Mouse (Mus musculus) ES-E14 (cell line): ENCODE measurements around the gene Rtn4rl1. TPM values are rescaled to one million over a fixed set of nuclear protein-coding genes. Genes with fewer than 3 reads are reported as not detected.

Experiments used
- DNase-seq: peaks from one replicate; pipeline ENCODE4 v3.0.0-alpha.2; 2013; ENCODE audit warnings: low read depth, low spot score
- H3K27ac ChIP-seq: 2 replicates; pipeline ENCODE4 v1.5.1; 2012; ENCODE audit warnings: low read depth, mild to moderate bottlenecking, low read length, moderate library complexity, mixed read lengths; ENCODE audit not compliant: poor library complexity, insufficient read depth, severe bottlenecking
- H3K36me3 ChIP-seq: 2 replicates; pipeline ENCODE4 v1.6.1; 2012; ENCODE audit warnings: mild to moderate bottlenecking, low read length, moderate library complexity, mixed read lengths; ENCODE audit not compliant: control insufficient read depth, poor library complexity, insufficient read depth, severe bottlenecking
- H3K4me1 ChIP-seq, 2 experiments: fragments of 150-350 bp in 1 of 2; sonication (generic) in 1 of 2; 2 replicates each; pipeline ENCODE4 v1.6.1; 2012; ENCODE audit warnings: low read length in 2 of 2, mild to moderate bottlenecking in 1 of 2, mixed read lengths in 1 of 2; ENCODE audit not compliant: control insufficient read depth in 2 of 2, insufficient read depth in 2 of 2, poor library complexity in 1 of 2
- H3K4me3 ChIP-seq, 2 experiments: fragments of 150-350 bp in 1 of 2; sonication (generic) in 1 of 2; 2 replicates each; pipeline ENCODE4 v1.5.1; 2012; ENCODE audit warnings: low read length in 2 of 2, low read depth in 1 of 2, mild to moderate bottlenecking in 1 of 2, mixed read lengths in 1 of 2; ENCODE audit not compliant: insufficient read depth in 1 of 2, poor library complexity in 1 of 2, severe bottlenecking in 1 of 2
- H3K9ac ChIP-seq: 2 replicates; pipeline ENCODE4 v1.6.1; 2012; ENCODE audit warnings: low read depth, mild to moderate bottlenecking, low read length, mixed read lengths; ENCODE audit not compliant: poor library complexity, insufficient read depth, severe bottlenecking
- H3K9me3 ChIP-seq: fragments of 150-350 bp; sonication (generic); 2 replicates; pipeline ENCODE4 v1.6.1; 2012; ENCODE audit warnings: low read depth, mild to moderate bottlenecking, low read length; ENCODE audit not compliant: control insufficient read depth, insufficient read depth
- CHD2 ChIP-seq: IDR thresholded peaks from 2 replicates; pipeline ENCODE4 v1.6.1; 2014; ENCODE audit warnings: mild to moderate bottlenecking, low read depth, low read length, inconsistent platforms
- HCFC1 ChIP-seq: IDR thresholded peaks from 2 replicates; pipeline ENCODE4 v1.6.1; 2012; ENCODE audit warnings: low read length, inconsistent platforms, borderline replicate concordance; ENCODE audit not compliant: insufficient read depth
- MAFK ChIP-seq: IDR thresholded peaks from 2 replicates; pipeline ENCODE4 v1.6.1; 2014; ENCODE audit warnings: mild to moderate bottlenecking, low read depth, low read length, inconsistent platforms; ENCODE audit not compliant: insufficient read depth
- ZC3H11A ChIP-seq: IDR thresholded peaks from 2 replicates; pipeline ENCODE4 v1.6.1; 2012; ENCODE audit warnings: low read depth, mild to moderate bottlenecking, inconsistent platforms, low read length, borderline replicate concordance
- ZNF384 ChIP-seq: IDR thresholded peaks from 2 replicates; pipeline ENCODE4 v1.6.1; 2012; ENCODE audit warnings: low read depth, low read length, inconsistent platforms
- in situ Hi-C, 2 experiments: fragments of 600-800 bp; cut with MboI; formaldehyde crosslinking; loops; one replicate each; pipeline ENCODE4 v1.15.1; 2025; ENCODE audit warnings: low sequenced_read_pairs in 2 of 2, inconsistent platforms in 1 of 2; ENCODE audit not compliant: unreplicated experiment in 2 of 2
- total RNA-seq: library from RNA; depleted of rRNA; stranded (reverse); fragments of 300-350 nt; gene quantifications from 2 replicates; pipeline ENCODE4 v1.2.3, GENCODE M21; 2012

Rtn4rl1 gene
- total RNA-seq, 1 experiment = 1.0 TPM

GRCm38 (mm10) chr11:75229289-75229688 is 35.7 kb downstream of the Rtn4rl1 start:
- Histone ChIP-seq H3K9me3 (no peaks in the 10 kb centered on the region), H3K27ac (no peak overlapping the region), H3K36me3 (no peaks in the 10 kb centered on the region), H3K9ac (no peak overlapping the region), H3K4me3 (no peak overlapping the region), H3K4me1 (peaks cover 0 to 5% of the 10 kb centered on the region in 2 experiments; a peak in 1 of 4 replicates)
- no peak for DNase-seq
- no peak for TF ChIP-seq CHD2
- TF ChIP-seq MAFK = no peak
- no peak for TF ChIP-seq ZC3H11A
- TF ChIP-seq HCFC1 = no peak
- no peak for TF ChIP-seq ZNF384
- in situ Hi-C loops = no loop called here

- TF ChIP-seq ZC3H11A (no peak), MAFK (no peak), ZNF384 (no peak), CHD2 (no peak), HCFC1 (no peak)
- Histone ChIP-seq H3K9me3 (no peaks in the 10 kb centered on the region), H3K27ac (no peak overlapping the region), H3K36me3 (no peaks in the 10 kb centered on the region), H3K4me3 (no peak overlapping the region), H3K9ac (no peak overlapping the region), H3K4me1 (peaks cover 0 to 4% of the 10 kb centered on the region in 2 experiments; a peak in 1 of 4 replicates)
- no peak for DNase-seq
- in situ Hi-C loops = no loop called here
Observed at GRCm38 (mm10) chr11:75230272-75230760, 36.7 kb downstream of the Rtn4rl1 start.

GRCm38 (mm10) chr11:75231756-75232155 is 38.2 kb downstream of the Rtn4rl1 start:
- TF ChIP-seq ZC3H11A (peak; percentile 3; the same call in 1 of the 2 replicates), MAFK (no peak), ZNF384 (no peak), CHD2 (0 out of 2 replicates have a peak, but pooled peaks have one; percentile 29), HCFC1 (no peak)
- no peak overlapping the region for H3K4me3 ChIP-seq
- H3K27ac ChIP-seq = no peak overlapping the region

DNA sequence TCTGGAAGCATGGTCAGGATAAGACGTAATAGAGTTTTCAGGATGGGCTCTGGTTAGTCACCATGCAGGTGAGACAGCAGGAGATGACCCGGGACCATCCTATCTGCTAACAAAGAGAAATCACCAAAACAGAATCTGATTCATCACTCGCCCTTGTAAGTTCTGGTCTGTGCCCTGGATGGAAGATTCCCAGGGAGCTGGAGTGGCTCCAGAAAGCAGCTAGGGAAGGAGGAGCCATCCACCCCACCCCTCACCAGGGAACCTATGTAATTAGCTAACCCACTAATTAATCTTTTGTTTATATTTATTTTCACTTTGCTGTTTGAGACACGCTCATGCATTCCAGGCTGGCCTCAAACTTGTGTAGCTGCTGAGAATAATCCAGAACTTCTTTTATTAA is 38.9 kb downstream of the Rtn4rl1 start:
- no peak overlapping the region for H3K9ac ChIP-seq
- no peaks in the 10 kb centered on the region for H3K9me3 ChIP-seq
- H3K27ac ChIP-seq = no peak overlapping the region
- in situ Hi-C loops = no loop called here
- TF ChIP-seq MAFK (no peak), CHD2 (no peak), HCFC1 (no peak), ZNF384 (no peak), ZC3H11A (no peak)
- peaks cover 0 to 2% of the 10 kb centered on the region in 2 experiments; a peak in 1 of 4 replicates for H3K4me1 ChIP-seq
- no peak for DNase-seq
- no peaks in the 10 kb centered on the region for H3K36me3 ChIP-seq
- H3K4me3 ChIP-seq = no peak overlapping the region

More at GRCm38 (mm10) chr11:75231756-75232155, 38.2 kb downstream of the Rtn4rl1 start:
- Histone ChIP-seq H3K9me3 (no peaks in the 10 kb centered on the region), H3K4me1 (peaks cover 0 to 2% of the 10 kb centered on the region in 2 experiments; a peak in 1 of 4 replicates), H3K36me3 (no peaks in the 10 kb centered on the region), H3K9ac (no peak overlapping the region)
- DNase-seq = peak; percentile 89
- in situ Hi-C loops = no loop called here

GRCm38 (mm10) chr11:75234745-75235144 is 41.2 kb downstream of the Rtn4rl1 start:
- Histone ChIP-seq H3K4me1 (peaks cover 0 to 2% of the 10 kb centered on the region in 2 experiments; a peak in 1 of 4 replicates), H3K9ac (no peak overlapping the region), H3K9me3 (no peaks in the 10 kb centered on the region), H3K4me3 (peak overlapping the region; percentile 2 to 3; a peak in 1 of 4 replicates), H3K36me3 (no peaks in the 10 kb centered on the region), H3K27ac (no peak overlapping the region)
- no peak for TF ChIP-seq ZNF384
- TF ChIP-seq HCFC1 = no peak
- TF ChIP-seq MAFK = no peak
- TF ChIP-seq CHD2 = no peak
- no peak for TF ChIP-seq ZC3H11A
- in situ Hi-C loops = no loop called here
- DNase-seq = no peak
